Mouse (Mus musculus) liver, embryonic 13.5 days (tissue): ENCODE measurements around the gene Ttc23l. TPM values are rescaled to one million over a fixed set of nuclear protein-coding genes. Genes with fewer than 3 reads are reported as not detected.
"Not testable (repeated sequence)": the region's sequence is repeated elsewhere in the genome, so short reads cannot be mapped to it uniquely, and the experiment has no call there.

Experiments used
- ATAC-seq: fragments of 200-750 bp; cut with Nextera tagmentation; 2 replicates; pipeline ENCODE4 v1.8.0; 2017; ENCODE audit warnings: low read depth, mild to moderate bottlenecking, moderate number of reproducible peaks, moderate library complexity
- DNase-seq: peaks from one replicate; pipeline ENCODE4 v3.0.0; 2022
- H3K27ac ChIP-seq: fragments of 300-500 bp; sonication (generic); 2 replicates; pipeline ENCODE4 v1.5.1; 2015; ENCODE audit warnings: moderate library complexity, mild to moderate bottlenecking, inconsistent platforms
- H3K27me3 ChIP-seq: fragments of 300-500 bp; sonication (generic); 2 replicates; pipeline ENCODE4 v1.6.1; 2015; ENCODE audit warnings: mild to moderate bottlenecking, inconsistent platforms
- H3K36me3 ChIP-seq: fragments of 300-500 bp; sonication (generic); 2 replicates; pipeline ENCODE4 v1.6.1; 2015; ENCODE audit warnings: mild to moderate bottlenecking, inconsistent platforms
- H3K4me1 ChIP-seq: fragments of 300-500 bp; sonication (generic); replicated peaks from 2 replicates; pipeline ENCODE4 v1.6.1; 2015; ENCODE audit warnings: inconsistent platforms
- H3K4me2 ChIP-seq: fragments of 300-500 bp; sonication (generic); 2 replicates; pipeline ENCODE4 v1.6.1; 2015; ENCODE audit warnings: inconsistent platforms, mild to moderate bottlenecking, moderate library complexity
- H3K4me3 ChIP-seq: fragments of 300-500 bp; sonication (generic); replicated peaks from 2 replicates; pipeline ENCODE4 v1.5.1; 2015; ENCODE audit warnings: mild to moderate bottlenecking, inconsistent platforms
- H3K9ac ChIP-seq: fragments of 300-500 bp; sonication (generic); 2 replicates; pipeline ENCODE4 v1.6.1; 2015; ENCODE audit warnings: mild to moderate bottlenecking, inconsistent platforms
- H3K9me3 ChIP-seq: fragments of 300-500 bp; sonication (generic); replicated peaks from 2 replicates; pipeline ENCODE4 v1.6.1; 2016; ENCODE audit warnings: inconsistent platforms
- whole genome bisulfite sequencing: fragments of 180-500 bp; shearing (Covaris S2); methylation state at CpG from one replicate; pipeline ENCODE4 v1.1.7; 2015; ENCODE audit not compliant: insufficient replicate concordance; 5-methylcytosine and 5-hydroxymethylcytosine counted together
- polyA plus RNA-seq: library from polyadenylated mRNA; unstranded; fragments of >200 nt; fragmentation: Nextera tagmentation; extraction: Ambion mirVana; gene quantifications from 2 replicates; pipeline ENCODE4 v1.2.1, GENCODE M21; 2015

Gene Ttc23l
- polyA plus RNA-seq, 1 experiment from 2014 or later = not detected

GRCm38 (mm10) chr15:10506099-10506498 lies 52.4 kb downstream of the Ttc23l start:
- no peaks in the 10 kb centered on the region for H3K36me3 ChIP-seq
- no peak overlapping the region for H3K9ac ChIP-seq
- WGBS = 66% methylated on average over 11 of the region's 11 CpGs
- H3K27ac ChIP-seq = no peak overlapping the region
- no peaks in the 10 kb centered on the region for H3K27me3 ChIP-seq
- ATAC-seq (no peak), DNase-seq (no peak)
- no peaks in the 10 kb centered on the region for H3K4me1 ChIP-seq
- H3K4me3 ChIP-seq = no peak overlapping the region
- H3K9me3 ChIP-seq = no peaks in the 10 kb centered on the region
- H3K4me2 ChIP-seq = no peak overlapping the region

GRCm38 (mm10) chr15:10500838-10501719 lies 57.4 kb downstream of the Ttc23l start:
- Histone ChIP-seq H3K36me3 (peaks cover 4% of the 10 kb centered on the region), H3K4me2 (no peak overlapping the region), H3K4me3 (no peak overlapping the region), H3K27ac (no peak overlapping the region), H3K4me1 (no peaks in the 10 kb centered on the region), H3K27me3 (no peaks in the 10 kb centered on the region), H3K9me3 (no peaks in the 10 kb centered on the region), H3K9ac (no peak overlapping the region)
- no peak for ATAC-seq
- WGBS = 49% methylated on average over 11 of the region's 11 CpGs
- no peak for DNase-seq

- no peak for ATAC-seq
- Histone ChIP-seq H3K27ac (no peak overlapping the region), H3K9ac (no peak overlapping the region), H3K4me1 (no peaks in the 10 kb centered on the region), H3K9me3 (no peaks in the 10 kb centered on the region), H3K4me3 (no peak overlapping the region), H3K36me3 (peaks cover 9% of the 10 kb centered on the region), H3K4me2 (no peak overlapping the region), H3K27me3 (no peaks in the 10 kb centered on the region)
- no peak for DNase-seq
- 54% methylated on average over 5 of the region's 5 CpGs for whole genome bisulfite sequencing
Measured at GRCm38 (mm10) chr15:10500035-10500434, 58.4 kb downstream of the Ttc23l start.

GRCm38 (mm10) chr15:10499593-10499992 lies 58.9 kb downstream of the Ttc23l start:
- ATAC-seq = no peak
- H3K9ac ChIP-seq = no peak overlapping the region
- no peaks in the 10 kb centered on the region for H3K9me3 ChIP-seq
- DNase-seq = no peak
- H3K27ac ChIP-seq = no peak overlapping the region
- 62% methylated on average over 5 of the region's 5 CpGs for WGBS
- no peak overlapping the region for H3K4me2 ChIP-seq
- H3K36me3 ChIP-seq = peaks cover 11% of the 10 kb centered on the region
- no peaks in the 10 kb centered on the region for H3K27me3 ChIP-seq
- H3K4me3 ChIP-seq = no peak overlapping the region
- H3K4me1 ChIP-seq = no peaks in the 10 kb centered on the region

- not testable (repeated sequence) for ATAC-seq, DNase-seq
- WGBS = 91% methylated on average over 1 of the region's 1 CpGs
Measured at GRCm38 (mm10) chr15:10496696-10497095, 61.8 kb downstream of the Ttc23l start.

GRCm38 (mm10) chr15:10495944-10496343 lies 62.5 kb downstream of the Ttc23l start:
- DNase-seq (no peak), ATAC-seq (no peak)
- WGBS = 86% methylated on average over 11 of the region's 11 CpGs
- H3K36me3 ChIP-seq = peaks cover 35% of the 10 kb centered on the region
- H3K4me1 ChIP-seq = no peaks in the 10 kb centered on the region
- H3K27me3 ChIP-seq = no peaks in the 10 kb centered on the region
- H3K4me2 ChIP-seq = no peak overlapping the region
- no peak overlapping the region for H3K27ac ChIP-seq
- no peak overlapping the region for H3K4me3 ChIP-seq
- no peak overlapping the region for H3K9ac ChIP-seq
- no peaks in the 10 kb centered on the region for H3K9me3 ChIP-seq

More at GRCm38 (mm10) chr15:10496696-10497095, 61.8 kb downstream of the Ttc23l start:
- not testable (repeated sequence) for H3K27me3 ChIP-seq, H3K9me3 ChIP-seq, H3K4me2 ChIP-seq, H3K4me1 ChIP-seq, H3K27ac ChIP-seq, H3K9ac ChIP-seq, H3K4me3 ChIP-seq
- H3K36me3 ChIP-seq = peaks cover 35% of the 10 kb centered on the region

GRCm38 (mm10) chr15:10490101-10490500 lies 68.4 kb downstream of the Ttc23l start:
- no peaks in the 10 kb centered on the region for H3K9me3 ChIP-seq
- no peak overlapping the region for H3K27ac ChIP-seq
- no peak overlapping the region for H3K4me3 ChIP-seq
- H3K36me3 ChIP-seq = peaks cover 49% of the 10 kb centered on the region
- peaks cover 11% of the 10 kb centered on the region for H3K4me1 ChIP-seq
- ATAC-seq = no peak
- H3K27me3 ChIP-seq = no peaks in the 10 kb centered on the region
- DNase-seq = no peak
- H3K4me2 ChIP-seq = no peak overlapping the region
- no peak overlapping the region for H3K9ac ChIP-seq
- 90% methylated on average over 5 of the region's 5 CpGs for WGBS

GRCm38 (mm10) chr15:10487246-10487645 lies 71.2 kb downstream of the Ttc23l start:
- peaks cover 38% of the 10 kb centered on the region for H3K36me3 ChIP-seq
- DNase-seq (no peak), ATAC-seq (no peak)

GRCm38 (mm10) chr15:10486365-10486839 lies 72.1 kb downstream of the Ttc23l start:
- Histone ChIP-seq H3K27me3 (no peaks in the 10 kb centered on the region), H3K36me3 (peaks cover 39% of the 10 kb centered on the region), H3K4me1 (peaks cover 26% of the 10 kb centered on the region), H3K9ac (peak overlapping the region; percentile 89), H3K27ac (peak overlapping the region; percentile 69), H3K4me2 (peak overlapping the region; percentile 83), H3K9me3 (no peaks in the 10 kb centered on the region), H3K4me3 (peak overlapping the region; percentile 81)
- under 1% methylated on average over 18 of the region's 18 CpGs for WGBS
- DNase-seq (no peak), ATAC-seq (no peak)

More at GRCm38 (mm10) chr15:10487246-10487645, 71.2 kb downstream of the Ttc23l start:
- peaks cover 26% of the 10 kb centered on the region for H3K4me1 ChIP-seq
- H3K27ac ChIP-seq = no peak overlapping the region
- no peaks in the 10 kb centered on the region for H3K27me3 ChIP-seq
- H3K9ac ChIP-seq = peak overlapping the region; percentile 89
- H3K4me2 ChIP-seq = peak overlapping the region; percentile 83
- H3K4me3 ChIP-seq = peak overlapping the region; percentile 81
- no peaks in the 10 kb centered on the region for H3K9me3 ChIP-seq
- WGBS = 28% methylated on average over 2 of the region's 2 CpGs

- Histone ChIP-seq H3K9ac (peak within 1 kb of the TSS; percentile 89), H3K27ac (peak within 1 kb of the TSS; percentile 69), H3K27me3 (no peaks in the 10 kb centered on the region), H3K36me3 (peaks cover 43% of the 10 kb centered on the region), H3K9me3 (no peaks in the 10 kb centered on the region), H3K4me1 (peaks cover 26% of the 10 kb centered on the region), H3K4me3 (peak within 1 kb of the TSS; percentile 81), H3K4me2 (peak within 1 kb of the TSS; percentile 83)
- DNase-seq (peak; percentile 90), ATAC-seq (peak; percentile 99)
- under 1% methylated on average over 58 of the region's 58 CpGs for WGBS
Measured at GRCm38 (mm10) chr15:10485484-10486364, 72.7 kb downstream of the Ttc23l start, which contains the start of the genes Brix1 and Rad1. Brix1 (minus strand) TSS chr15:10485947. Rad1 (plus strand) TSS chr15:10486018.

GRCm38 (mm10) chr15:10470941-10471340 lies 87.5 kb downstream of the Ttc23l start:
- Histone ChIP-seq H3K4me1 (peaks cover 25% of the 10 kb centered on the region), H3K4me3 (peak overlapping the region; percentile 90), H3K27me3 (no peaks in the 10 kb centered on the region), H3K9ac (peak overlapping the region; percentile 89), H3K4me2 (peak overlapping the region; percentile 99), H3K36me3 (peaks cover 13% of the 10 kb centered on the region), H3K27ac (peak overlapping the region; percentile 53; the same call in 1 of the 2 replicates), H3K9me3 (no peaks in the 10 kb centered on the region)
- 28% methylated on average over 3 of the region's 3 CpGs for WGBS
- no peak for ATAC-seq
- DNase-seq = no peak
